Mouse (Mus musculus): ENCODE data around the gene Soga3. TPM values are rescaled to one million over a fixed set of nuclear protein-coding genes. Genes with fewer than 3 reads are reported as not detected.

Gene Soga3
- polyA plus RNA-seq (2015; fragmentation: Nextera tagmentation; extraction: Ambion mirVana), result 0.19 and 0.51 TPM in 2 replicates

GRCm38 (mm10) chr10:29143566-29144335 lies at the start of gene Soga3:
Gene Soga3 (plus strand): TSS chr10:29143839.
- peak within 1 kb of the TSS; percentile 34; the same call in 1 of the 2 replicates for H3K4me2 ChIP-seq
- H3K27me3 ChIP-seq, result peaks cover 61% of the 10 kb centered on the region
- WGBS, result under 1% methylated on average over 34 of the region's 34 CpGs

GRCm38 (mm10) chr10:29106962-29107361 lies 36.7 kb upstream of the Soga3 start:
- no peak for ATAC-seq (replicated peaks; ENCODE audit: insufficient number of reproducible peaks, insufficient read depth, low FRiP score, low read depth)
- H3K9me3 ChIP-seq (replicated peaks), result no peaks in the 10 kb centered on the region
- 10% methylated on average over 4 of the region's 4 CpGs for WGBS
- H3K4me1 ChIP-seq (replicated peaks), result no peaks in the 10 kb centered on the region
- no peak overlapping the region for H3K4me3 ChIP-seq
- H3K9ac ChIP-seq, result no peak overlapping the region
- H3K27me3 ChIP-seq, result no peaks in the 10 kb centered on the region
- H3K36me3 ChIP-seq, result no peaks in the 10 kb centered on the region
- no peak overlapping the region for H3K27ac ChIP-seq
- H3K4me2 ChIP-seq, result no peak overlapping the region

More at GRCm38 (mm10) chr10:29143566-29144335, at the start of gene Soga3:
- Histone ChIP-seq H3K36me3 (no peaks in the 10 kb centered on the region), H3K27ac (no peak within 1 kb of the TSS), H3K9me3 (replicated peaks) (no peaks in the 10 kb centered on the region), H3K4me3 (peak within 1 kb of the TSS; percentile 20), H3K9ac (no peak within 1 kb of the TSS), H3K4me1 (replicated peaks) (peaks cover 23% of the 10 kb centered on the region)
- no peak; the same call in 1 of the 2 replicates for ATAC-seq (replicated peaks; ENCODE audit: insufficient number of reproducible peaks, insufficient read depth, low FRiP score, low read depth)

GRCm38 (mm10) chr10:29142556-29143105 lies 1.0 kb upstream of the Soga3 start:
- Histone ChIP-seq H3K27me3 (peaks cover 50% of the 10 kb centered on the region), H3K36me3 (no peaks in the 10 kb centered on the region), H3K27ac (no peak overlapping the region), H3K9ac (no peak overlapping the region), H3K4me2 (no peak overlapping the region), H3K4me3 (no peak overlapping the region), H3K4me1 (replicated peaks) (peaks cover 17% of the 10 kb centered on the region), H3K9me3 (replicated peaks) (no peaks in the 10 kb centered on the region)
- WGBS, result 28% methylated on average over 7 of the region's 7 CpGs
- ATAC-seq (replicated peaks; ENCODE audit: insufficient number of reproducible peaks, insufficient read depth, low FRiP score, low read depth), result no peak

GRCm38 (mm10) chr10:29144612-29145405 lies 1.2 kb downstream of the Soga3 start:
- no peak overlapping the region for H3K4me2 ChIP-seq
- ATAC-seq (replicated peaks; ENCODE audit: insufficient number of reproducible peaks, insufficient read depth, low FRiP score, low read depth), result no peak
- no peaks in the 10 kb centered on the region for H3K36me3 ChIP-seq
- H3K27me3 ChIP-seq, result peaks cover 68% of the 10 kb centered on the region
- peaks cover 23% of the 10 kb centered on the region for H3K4me1 ChIP-seq (replicated peaks)
- H3K27ac ChIP-seq, result no peak overlapping the region
- no peak overlapping the region for H3K4me3 ChIP-seq
- H3K9ac ChIP-seq, result no peak overlapping the region
- 13% methylated on average over 7 of the region's 12 CpGs for WGBS
- H3K9me3 ChIP-seq (replicated peaks), result no peaks in the 10 kb centered on the region

- no peaks in the 10 kb centered on the region for H3K9me3 ChIP-seq (replicated peaks)
- no peak overlapping the region for H3K27ac ChIP-seq
- WGBS, result under 1% methylated on average over 22 of the region's 22 CpGs
- ATAC-seq (replicated peaks; ENCODE audit: insufficient number of reproducible peaks, insufficient read depth, low FRiP score, low read depth), result no peak; the same call in 1 of the 2 replicates
- peaks cover 23% of the 10 kb centered on the region for H3K4me1 ChIP-seq (replicated peaks)
- no peak overlapping the region for H3K9ac ChIP-seq
- peaks cover 68% of the 10 kb centered on the region for H3K27me3 ChIP-seq
- peak overlapping the region; percentile 57 for H3K4me3 ChIP-seq
- H3K36me3 ChIP-seq, result no peaks in the 10 kb centered on the region
- peak overlapping the region; percentile 96 for H3K4me2 ChIP-seq
Measured at GRCm38 (mm10) chr10:29146198-29146857, 2.7 kb downstream of the Soga3 start.

GRCm38 (mm10) chr10:29146858-29147640 lies 3.4 kb downstream of the Soga3 start:
- under 1% methylated on average over 65 of the region's 65 CpGs for WGBS
- Histone ChIP-seq H3K9me3 (replicated peaks) (no peaks in the 10 kb centered on the region), H3K9ac (no peak overlapping the region), H3K27me3 (peaks cover 68% of the 10 kb centered on the region), H3K4me1 (replicated peaks) (peaks cover 23% of the 10 kb centered on the region), H3K4me3 (peak overlapping the region; percentile 57), H3K36me3 (no peaks in the 10 kb centered on the region), H3K4me2 (peak overlapping the region; percentile 96), H3K27ac (no peak overlapping the region)
- peak; percentile 88 for ATAC-seq (replicated peaks; ENCODE audit: insufficient number of reproducible peaks, insufficient read depth, low FRiP score, low read depth)

- peaks cover 64% of the 10 kb centered on the region for H3K27me3 ChIP-seq
- 1% methylated on average over 12 of the region's 12 CpGs for WGBS
- H3K27ac ChIP-seq, result no peak overlapping the region
- H3K4me1 ChIP-seq (replicated peaks), result peaks cover 23% of the 10 kb centered on the region
- H3K9me3 ChIP-seq (replicated peaks), result no peaks in the 10 kb centered on the region
- H3K9ac ChIP-seq, result no peak overlapping the region
- peak overlapping the region; percentile 57 for H3K4me3 ChIP-seq
- H3K4me2 ChIP-seq, result peak overlapping the region; percentile 96
- no peak for ATAC-seq (replicated peaks; ENCODE audit: insufficient number of reproducible peaks, insufficient read depth, low FRiP score, low read depth)
- H3K36me3 ChIP-seq, result no peaks in the 10 kb centered on the region
Measured at GRCm38 (mm10) chr10:29147641-29147990, 4.0 kb downstream of the Soga3 start.

- Histone ChIP-seq H3K4me2 (peak overlapping the region; percentile 96), H3K27ac (no peak overlapping the region), H3K4me3 (peak overlapping the region; percentile 57; the same call in 1 of the 2 replicates), H3K36me3 (no peaks in the 10 kb centered on the region), H3K9me3 (replicated peaks) (no peaks in the 10 kb centered on the region), H3K27me3 (peaks cover 61% of the 10 kb centered on the region), H3K4me1 (replicated peaks) (peaks cover 23% of the 10 kb centered on the region), H3K9ac (no peak overlapping the region)
- ATAC-seq (replicated peaks; ENCODE audit: insufficient number of reproducible peaks, insufficient read depth, low FRiP score, low read depth), result no peak
- WGBS, result 3% methylated on average over 21 of the region's 21 CpGs
Measured at GRCm38 (mm10) chr10:29148076-29148475, 4.4 kb downstream of the Soga3 start.

DNA sequence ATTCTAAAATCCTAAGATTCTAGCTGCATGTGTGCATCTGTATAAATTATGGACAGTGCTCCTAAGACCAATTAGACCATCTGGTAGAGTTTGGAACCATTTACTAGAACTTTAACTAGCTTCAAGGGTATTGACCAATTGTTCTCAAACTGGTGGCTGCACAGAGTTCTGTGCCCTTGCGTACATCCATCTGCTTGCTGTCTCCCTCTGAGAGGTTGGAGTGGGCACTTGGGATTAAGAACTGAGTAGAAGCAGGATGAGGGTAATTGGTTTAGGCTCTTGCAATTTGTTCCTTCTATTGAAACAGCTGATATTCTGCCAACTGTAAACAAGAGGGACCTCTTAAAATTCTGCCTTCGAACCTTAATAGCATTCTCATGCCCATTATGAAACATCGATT lies 11.7 kb downstream of the Soga3 start:
- Histone ChIP-seq H3K9me3 (replicated peaks) (no peaks in the 10 kb centered on the region), H3K27me3 (no peaks in the 10 kb centered on the region), H3K36me3 (no peaks in the 10 kb centered on the region), H3K27ac (no peak overlapping the region), H3K4me3 (no peak overlapping the region), H3K4me1 (replicated peaks) (no peaks in the 10 kb centered on the region), H3K9ac (no peak overlapping the region), H3K4me2 (no peak overlapping the region)
- ATAC-seq (replicated peaks; ENCODE audit: insufficient number of reproducible peaks, insufficient read depth, low FRiP score, low read depth), result no peak
- WGBS, result 83% methylated on average over 3 of the region's 3 CpGs

DNA sequence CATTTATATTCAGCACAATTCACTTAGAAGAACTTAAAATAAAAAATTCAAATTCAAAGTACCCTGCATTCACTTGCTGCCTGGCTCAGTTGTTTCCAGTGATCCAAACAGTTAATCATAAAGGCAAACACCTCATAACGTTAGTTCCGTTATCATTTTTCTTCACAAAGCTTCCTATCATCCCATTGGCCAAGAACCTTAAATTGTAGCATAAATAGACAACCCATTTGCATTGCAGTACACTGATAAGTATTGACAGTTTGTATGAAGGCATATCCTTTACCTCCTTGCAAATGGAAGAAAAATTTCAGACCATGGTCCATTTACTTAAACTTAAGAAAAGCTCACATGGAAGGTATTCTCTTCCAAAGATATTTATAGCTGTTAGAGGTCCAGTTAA lies 18.0 kb downstream of the Soga3 start:
- no peak overlapping the region for H3K9ac ChIP-seq
- no peak for ATAC-seq (replicated peaks; ENCODE audit: insufficient number of reproducible peaks, insufficient read depth, low FRiP score, low read depth)
- 72% methylated on average over 2 of the region's 2 CpGs for WGBS

More for the DNA sequence above, 18.0 kb downstream of the Soga3 start:
- no peak overlapping the region for H3K4me2 ChIP-seq
- no peak overlapping the region for H3K27ac ChIP-seq
- no peaks in the 10 kb centered on the region for H3K9me3 ChIP-seq (replicated peaks)
- no peaks in the 10 kb centered on the region for H3K4me1 ChIP-seq (replicated peaks)
- H3K4me3 ChIP-seq, result no peak overlapping the region
- H3K36me3 ChIP-seq, result no peaks in the 10 kb centered on the region
- no peaks in the 10 kb centered on the region for H3K27me3 ChIP-seq
